Mouse (Mus musculus): ENCODE data around the gene Ulk4. TPM values are rescaled to one million over a fixed set of nuclear protein-coding genes. Genes with fewer than 3 reads are reported as not detected.
"Not testable (repeated sequence)": the region's sequence is repeated elsewhere in the genome, so short reads cannot be mapped to it uniquely, and the experiment has no call there.

Ulk4 gene
- polyA plus RNA-seq, 1 experiment from 2014 or later, result 156 TPM

DNA sequence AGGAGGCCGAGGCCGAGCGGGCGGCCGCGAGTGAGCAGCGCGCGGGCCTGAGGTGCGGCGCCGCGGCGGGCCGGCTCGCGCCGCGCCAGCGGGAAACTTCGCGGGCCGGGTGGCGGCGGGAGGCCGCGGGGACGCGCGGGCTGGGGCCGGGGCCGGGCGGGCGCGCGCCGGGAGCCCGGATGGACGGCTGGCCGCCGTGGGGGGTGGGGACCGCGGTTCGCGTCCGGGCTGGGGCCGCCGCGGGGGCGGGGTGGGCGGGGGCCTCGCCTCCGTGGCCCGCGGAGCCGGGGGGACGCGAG is 343.5 kb downstream of the Ulk4 start:
- Histone ChIP-seq H3K4me3 (peak overlapping the region; percentile 94), H3K27me3 (ENCODE audit: poor library complexity, severe bottlenecking) (no peaks in the 10 kb centered on the region), H3K36me3 (replicated peaks) (peaks cover 19% of the 10 kb centered on the region), H3K27ac (peak overlapping the region; percentile 98), H3K9me3 (no peaks in the 10 kb centered on the region), H3K4me1 (peaks cover 76% of the 10 kb centered on the region)
- DNase-seq (ENCODE audit: extremely low spot score, low spot score), result no peak
- WGBS, result 1% methylated on average over 44 of the region's 58 CpGs

DNA sequence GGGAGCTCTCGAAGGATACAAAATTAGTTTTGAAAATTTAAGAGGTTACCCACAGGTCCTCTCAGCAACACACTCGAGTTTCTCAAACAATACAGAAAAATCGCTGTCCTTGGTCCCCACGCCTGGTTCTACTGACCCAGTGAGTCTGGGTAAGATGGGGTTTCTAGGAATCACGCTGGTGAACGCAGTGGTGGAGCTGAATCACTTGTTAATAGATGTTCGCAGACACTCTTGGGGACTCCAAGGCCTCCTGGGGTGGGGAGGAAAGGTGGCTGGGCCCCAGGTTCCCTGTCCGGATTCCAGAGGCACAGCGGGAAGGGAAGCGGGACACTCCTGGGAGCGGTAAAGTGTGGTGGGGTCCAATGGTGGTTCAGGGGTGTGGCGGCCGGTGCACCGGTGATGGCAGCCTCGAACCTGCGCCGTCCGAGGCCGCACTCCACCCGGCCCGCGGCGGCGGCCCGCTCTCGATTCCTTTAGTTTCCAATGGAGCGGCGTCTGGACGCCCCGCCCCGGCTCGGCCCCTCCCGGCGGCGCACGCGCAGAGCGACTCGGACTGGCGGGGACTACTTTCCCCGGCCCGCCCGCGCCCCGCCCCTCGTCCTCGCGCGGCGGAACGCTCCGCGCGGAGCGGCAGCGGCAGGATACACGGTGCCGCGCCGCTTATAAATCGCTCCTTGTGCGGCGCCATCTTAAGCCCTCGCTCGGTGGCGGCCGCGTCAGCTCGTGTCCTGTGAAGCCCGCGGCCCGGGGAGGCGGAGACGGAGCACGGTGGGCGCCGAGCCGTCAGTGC is 344.0 kb downstream of the Ulk4 start:
- DNase-seq (ENCODE audit: extremely low spot score, low spot score), result peak; percentile 95
- Histone ChIP-seq H3K9me3 (no peaks in the 10 kb centered on the region), H3K27ac (peak overlapping the region; percentile 98), H3K36me3 (replicated peaks) (peaks cover 14% of the 10 kb centered on the region), H3K4me3 (peak overlapping the region; percentile 94), H3K4me1 (peaks cover 75% of the 10 kb centered on the region), H3K27me3 (ENCODE audit: poor library complexity, severe bottlenecking) (no peaks in the 10 kb centered on the region)
- 5% methylated on average over 76 of the region's 78 CpGs for WGBS

DNA sequence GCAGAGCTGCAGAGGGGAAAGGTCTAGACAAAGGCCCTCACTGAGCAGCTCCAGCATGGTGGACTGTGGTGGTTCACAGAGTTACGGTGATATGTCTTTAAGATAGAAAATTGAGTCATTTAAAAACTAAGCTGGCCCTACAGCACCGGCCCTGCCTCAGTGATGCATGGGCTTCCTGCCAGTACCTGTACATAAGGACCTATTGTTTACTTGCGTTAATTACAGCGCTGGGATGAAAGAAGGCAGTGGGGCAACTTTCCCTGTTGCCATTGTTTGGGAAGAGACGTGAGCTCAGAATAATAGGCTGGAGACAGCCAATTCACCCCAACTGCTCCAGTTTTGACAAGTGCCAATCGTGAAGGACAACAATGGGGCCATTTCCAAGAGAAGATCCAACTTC is 344.6 kb downstream of the Ulk4 start:
- Histone ChIP-seq H3K36me3 (replicated peaks) (peaks cover 8% of the 10 kb centered on the region), H3K27ac (peak overlapping the region; percentile 32), H3K27me3 (ENCODE audit: poor library complexity, severe bottlenecking) (no peaks in the 10 kb centered on the region), H3K4me3 (no peak overlapping the region), H3K4me1 (peaks cover 74% of the 10 kb centered on the region), H3K9me3 (no peaks in the 10 kb centered on the region)
- 18% methylated on average over 6 of the region's 6 CpGs for WGBS
- peak; percentile 34 for DNase-seq (ENCODE audit: extremely low spot score, low spot score)

DNA sequence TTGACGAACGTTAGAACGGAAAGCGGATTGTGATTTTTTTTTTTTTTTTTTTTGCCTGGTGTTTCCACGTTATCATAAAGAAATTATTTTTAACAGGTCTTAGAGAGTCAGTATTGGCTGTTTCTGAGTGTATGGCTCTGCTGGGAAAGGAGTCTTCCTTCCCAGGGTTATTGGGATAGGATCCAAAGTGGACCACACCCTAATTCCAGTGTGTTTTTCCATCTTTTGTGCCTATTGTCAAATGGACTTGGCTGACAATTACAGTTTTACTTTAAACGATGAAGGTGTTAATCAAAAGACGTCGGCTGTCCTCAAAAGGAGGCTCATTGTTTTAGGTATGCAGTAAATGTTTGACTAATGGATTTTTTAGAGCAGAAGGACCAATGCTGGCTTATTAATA is 346.2 kb downstream of the Ulk4 start:
- no peak overlapping the region for H3K4me3 ChIP-seq
- H3K9me3 ChIP-seq, result no peaks in the 10 kb centered on the region
- H3K36me3 ChIP-seq (replicated peaks), result 0 out of 2 replicates have a peak, but pooled peaks cover 2% of the 10 kb centered on the region
- H3K27ac ChIP-seq, result no peak overlapping the region
- H3K4me1 ChIP-seq, result peaks cover 67% of the 10 kb centered on the region
- no peak for DNase-seq (ENCODE audit: extremely low spot score, low spot score)
- 79% methylated on average over 8 of the region's 8 CpGs for WGBS
- no peaks in the 10 kb centered on the region for H3K27me3 ChIP-seq (ENCODE audit: poor library complexity, severe bottlenecking)

DNA sequence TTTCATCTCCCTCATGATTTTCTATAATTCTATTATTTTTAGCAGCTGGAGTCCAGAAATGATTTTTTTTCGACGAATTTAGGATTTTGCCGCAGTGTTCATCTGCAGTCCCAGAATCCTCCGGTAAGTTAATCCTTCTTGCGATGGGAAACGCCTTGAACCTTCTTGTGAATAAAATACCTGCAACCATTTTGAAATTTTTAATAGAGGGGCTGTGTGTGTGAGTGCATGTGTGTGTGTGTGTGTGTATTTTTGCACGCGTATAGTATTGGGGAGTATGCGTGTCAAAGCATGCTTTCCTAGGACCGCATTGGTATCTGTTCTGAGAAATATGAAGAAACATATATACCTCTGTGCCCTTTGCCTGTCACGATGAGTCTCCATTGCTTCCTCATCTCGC is 347.0 kb downstream of the Ulk4 start:
- H3K27me3 ChIP-seq (ENCODE audit: poor library complexity, severe bottlenecking), result no peaks in the 10 kb centered on the region
- 90% methylated on average over 12 of the region's 12 CpGs for WGBS
- no peaks in the 10 kb centered on the region for H3K36me3 ChIP-seq (replicated peaks)
- H3K27ac ChIP-seq, result no peak overlapping the region
- H3K9me3 ChIP-seq, result no peaks in the 10 kb centered on the region
- no peak overlapping the region for H3K4me3 ChIP-seq
- no peak for DNase-seq (ENCODE audit: extremely low spot score, low spot score)
- peaks cover 60% of the 10 kb centered on the region for H3K4me1 ChIP-seq

DNA sequence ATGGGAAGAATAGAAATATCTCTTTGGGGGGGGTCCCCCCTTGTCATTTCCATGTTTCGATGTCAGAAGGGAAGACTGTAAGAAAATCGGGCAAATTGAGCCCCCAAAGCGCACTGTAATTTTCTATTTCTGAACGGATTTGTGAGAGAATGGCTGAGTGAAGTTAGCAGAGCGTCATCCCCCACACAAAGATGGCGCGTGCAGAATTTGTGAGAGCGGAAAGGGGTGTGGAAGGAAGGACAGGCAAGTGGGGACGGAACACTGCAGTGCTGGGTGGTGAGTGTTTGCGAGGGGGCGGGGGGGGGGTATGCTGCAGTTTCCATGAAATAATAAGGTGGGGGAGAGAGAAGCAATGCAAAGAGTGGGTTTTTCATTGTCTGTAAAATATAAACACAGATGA is 347.9 kb downstream of the Ulk4 start, which contains the start of gene Ctnnb1:
Gene Ctnnb1, plus strand, starts transcription at position 136 of the 400 bp plus-strand sequence.
- H3K36me3 ChIP-seq (replicated peaks), result no peaks in the 10 kb centered on the region
- no peaks in the 10 kb centered on the region for H3K9me3 ChIP-seq
- H3K4me1 ChIP-seq, result peaks cover 57% of the 10 kb centered on the region
- no peak for DNase-seq (ENCODE audit: extremely low spot score, low spot score)
- H3K27ac ChIP-seq, result peak within 1 kb of the TSS; percentile 65; the same call in 1 of the 2 replicates
- H3K4me3 ChIP-seq, result peak within 1 kb of the TSS; percentile 24
- H3K27me3 ChIP-seq (ENCODE audit: poor library complexity, severe bottlenecking), result no peaks in the 10 kb centered on the region
- 61% methylated on average over 11 of the region's 11 CpGs for WGBS

DNA sequence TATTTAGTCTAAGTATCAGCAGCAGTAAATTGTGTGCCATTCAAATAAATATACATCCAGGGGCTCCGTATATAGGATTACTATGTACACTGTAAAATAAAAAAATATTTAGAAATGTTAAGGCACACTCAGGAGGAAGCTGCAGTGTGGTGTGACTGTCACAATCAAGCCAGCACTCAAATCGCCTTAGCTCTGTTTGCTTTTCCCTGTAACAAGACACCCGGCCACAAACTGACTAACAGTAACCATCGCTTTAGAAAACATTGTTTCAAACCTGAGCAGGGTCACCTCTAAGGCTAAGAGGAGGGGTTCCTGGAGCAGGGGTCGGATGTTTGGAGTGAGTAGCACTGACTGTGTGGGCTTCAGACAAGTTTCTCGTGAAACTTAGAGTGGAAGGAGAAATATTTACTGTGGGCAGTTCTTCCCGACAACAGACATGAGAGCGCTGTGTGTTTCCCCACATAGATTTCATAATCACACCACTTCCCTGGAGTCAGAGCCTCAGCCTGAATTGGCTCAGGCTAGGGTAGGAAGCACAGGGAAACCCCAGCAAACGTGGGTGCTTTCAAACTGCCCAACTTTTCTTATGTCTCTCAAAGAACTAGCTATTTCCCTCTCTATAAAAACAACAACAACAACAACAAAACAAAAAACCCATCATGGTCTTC is 349.9 kb downstream of the Ulk4 start:
- DNase-seq (ENCODE audit: extremely low spot score, low spot score), result no peak
- Histone ChIP-seq H3K27me3 (ENCODE audit: poor library complexity, severe bottlenecking) (no peaks in the 10 kb centered on the region), H3K9me3 (no peaks in the 10 kb centered on the region), H3K4me1 (peaks cover 46% of the 10 kb centered on the region), H3K27ac (no peak overlapping the region), H3K36me3 (replicated peaks) (no peaks in the 10 kb centered on the region), H3K4me3 (no peak overlapping the region)
- WGBS, result 30% methylated on average over 9 of the region's 9 CpGs

DNA sequence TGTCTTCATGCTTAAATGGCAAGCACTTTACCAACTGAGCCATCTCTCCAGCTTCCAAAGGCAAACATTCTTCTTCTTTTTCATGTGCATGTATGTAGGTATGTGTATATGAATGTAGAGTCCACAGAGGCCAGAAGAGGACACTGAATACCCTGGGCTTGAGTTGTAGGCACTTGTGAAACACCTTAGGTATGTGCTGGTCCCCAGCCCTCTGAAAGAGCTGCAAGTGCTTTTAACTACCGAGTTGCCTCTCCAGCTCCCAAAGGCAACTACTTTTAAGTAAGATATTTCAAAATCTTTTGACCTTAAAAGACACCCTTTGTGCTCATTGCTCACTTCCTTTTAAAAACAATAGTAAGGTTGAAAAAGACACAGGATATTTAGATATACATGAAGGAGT is 350.9 kb downstream of the Ulk4 start:
- Histone ChIP-seq H3K4me3 (no peak overlapping the region), H3K4me1 (peaks cover 43% of the 10 kb centered on the region), H3K27me3 (ENCODE audit: poor library complexity, severe bottlenecking) (no peaks in the 10 kb centered on the region), H3K36me3 (replicated peaks) (no peaks in the 10 kb centered on the region), H3K9me3 (no peaks in the 10 kb centered on the region), H3K27ac (no peak overlapping the region)
- WGBS, result 82% methylated on average over 1 of the region's 1 CpGs
- DNase-seq (ENCODE audit: extremely low spot score, low spot score), result no peak

DNA sequence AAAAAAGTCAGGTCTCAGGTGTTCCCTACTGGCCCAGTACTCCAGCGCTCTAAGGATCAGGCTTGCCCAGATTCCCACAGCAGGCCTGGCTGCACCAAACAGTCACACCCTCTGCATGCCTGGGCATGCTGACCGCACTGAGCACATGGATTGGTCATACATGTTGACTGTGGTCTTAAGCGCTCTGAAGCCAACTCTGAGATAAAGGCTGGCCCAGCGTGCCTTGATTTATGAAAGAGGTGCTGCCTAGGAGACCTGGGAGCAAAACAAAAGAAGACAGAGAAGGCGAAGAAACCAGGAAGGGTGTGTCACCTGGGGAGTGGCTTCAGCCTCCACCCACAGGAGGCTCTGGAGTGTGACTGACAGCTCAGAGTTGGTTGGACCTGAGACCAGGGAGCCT is 357.9 kb downstream of the Ulk4 start:
- 80% methylated on average over 5 of the region's 5 CpGs for WGBS
- Histone ChIP-seq H3K4me1 (peaks cover 11% of the 10 kb centered on the region; the same call in 1 of the 2 replicates), H3K36me3 (replicated peaks) (no peaks in the 10 kb centered on the region), H3K27me3 (ENCODE audit: poor library complexity, severe bottlenecking) (no peaks in the 10 kb centered on the region), H3K9me3 (0 out of 2 replicates have a peak, but pooled peaks cover 3% of the 10 kb centered on the region), H3K27ac (0 out of 2 replicates have a peak overlapping the region, but pooled peaks have one; percentile 8), H3K4me3 (no peak overlapping the region)
- no peak for DNase-seq (ENCODE audit: extremely low spot score, low spot score)

DNA sequence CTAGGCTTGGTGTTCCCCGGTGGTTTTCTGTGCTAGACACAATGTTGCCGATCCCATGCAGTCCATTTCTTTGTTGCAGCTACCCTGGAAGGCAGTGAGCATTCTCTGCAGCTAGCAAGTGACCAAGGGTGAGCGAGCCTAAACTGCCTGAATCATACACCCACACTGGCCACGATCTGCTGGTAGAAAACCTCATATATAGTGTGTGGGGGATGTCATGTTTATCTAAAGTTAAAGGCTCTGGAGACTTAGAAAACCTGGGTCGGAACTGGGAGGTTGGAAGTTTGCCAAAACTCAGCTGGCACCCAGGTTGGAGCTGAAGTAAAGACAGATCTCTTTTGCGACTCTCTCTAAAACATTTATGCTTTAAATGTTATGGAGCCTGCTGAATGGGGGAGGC is 358.4 kb downstream of the Ulk4 start:
- no peaks in the 10 kb centered on the region for H3K27me3 ChIP-seq (ENCODE audit: poor library complexity, severe bottlenecking)
- 0 out of 2 replicates have a peak overlapping the region, but pooled peaks have one; percentile 8 for H3K27ac ChIP-seq
- peaks cover 11% of the 10 kb centered on the region; the same call in 1 of the 2 replicates for H3K4me1 ChIP-seq
- WGBS, result 69% methylated on average over 6 of the region's 6 CpGs
- no peak overlapping the region for H3K4me3 ChIP-seq
- no peaks in the 10 kb centered on the region for H3K36me3 ChIP-seq (replicated peaks)
- H3K9me3 ChIP-seq, result 0 out of 2 replicates have a peak, but pooled peaks cover 3% of the 10 kb centered on the region
- no peak for DNase-seq (ENCODE audit: extremely low spot score, low spot score)

DNA sequence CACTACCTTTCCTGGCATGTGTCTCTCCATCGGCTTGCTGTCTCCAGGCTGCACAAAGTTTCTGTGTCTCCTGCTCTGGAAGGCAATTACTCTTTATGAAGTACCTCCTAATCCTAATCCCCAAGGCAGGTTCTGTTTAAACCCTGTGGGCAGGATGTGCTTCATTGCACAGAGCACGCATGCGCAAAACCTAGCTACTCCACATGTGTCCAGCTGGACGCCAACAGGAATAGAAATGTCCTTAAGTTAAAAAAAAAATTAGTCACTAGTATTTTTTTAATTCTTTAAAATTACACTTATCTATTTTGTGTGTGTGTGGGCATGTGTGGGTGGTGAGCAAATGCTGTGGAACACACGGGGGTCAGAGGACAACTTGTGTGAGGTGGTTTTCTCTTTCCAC is 358.8 kb downstream of the Ulk4 start:
- Histone ChIP-seq H3K27ac (no peak overlapping the region), H3K9me3 (0 out of 2 replicates have a peak, but pooled peaks cover 3% of the 10 kb centered on the region), H3K27me3 (ENCODE audit: poor library complexity, severe bottlenecking) (no peaks in the 10 kb centered on the region), H3K36me3 (replicated peaks) (no peaks in the 10 kb centered on the region), H3K4me3 (no peak overlapping the region), H3K4me1 (peaks cover 11% of the 10 kb centered on the region; the same call in 1 of the 2 replicates)
- 85% methylated on average over 5 of the region's 5 CpGs for whole genome bisulfite sequencing
- DNase-seq (ENCODE audit: extremely low spot score, low spot score), result no peak

DNA sequence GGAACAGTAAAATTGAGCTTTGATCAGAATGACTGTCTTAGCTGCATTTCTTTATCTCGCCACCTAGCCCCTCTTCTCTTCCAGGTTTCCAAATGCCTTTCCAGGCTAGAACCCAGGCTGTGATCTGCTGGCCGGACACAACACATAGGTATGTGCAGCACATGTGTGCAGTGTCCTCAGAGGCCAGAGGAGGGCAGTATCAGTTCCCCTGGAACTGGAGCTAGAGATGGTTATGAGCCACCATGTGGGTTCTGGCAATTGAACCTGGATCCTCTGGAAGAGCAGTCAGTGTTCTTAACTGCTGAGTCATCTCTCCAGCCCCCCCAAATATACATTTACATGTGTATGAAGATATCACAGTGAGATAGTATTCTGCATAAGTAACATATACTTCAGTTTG is 359.4 kb downstream of the Ulk4 start:
- H3K4me3 ChIP-seq; DNase-seq (ENCODE audit: extremely low spot score, low spot score); H3K9me3 ChIP-seq; H3K36me3 ChIP-seq (replicated peaks); H3K27me3 ChIP-seq (ENCODE audit: poor library complexity, severe bottlenecking); H3K27ac ChIP-seq: not testable (repeated sequence)
- H3K4me1 ChIP-seq, result peaks cover 11% of the 10 kb centered on the region; the same call in 1 of the 2 replicates
- WGBS, result 94% methylated on average over 2 of the region's 2 CpGs

DNA sequence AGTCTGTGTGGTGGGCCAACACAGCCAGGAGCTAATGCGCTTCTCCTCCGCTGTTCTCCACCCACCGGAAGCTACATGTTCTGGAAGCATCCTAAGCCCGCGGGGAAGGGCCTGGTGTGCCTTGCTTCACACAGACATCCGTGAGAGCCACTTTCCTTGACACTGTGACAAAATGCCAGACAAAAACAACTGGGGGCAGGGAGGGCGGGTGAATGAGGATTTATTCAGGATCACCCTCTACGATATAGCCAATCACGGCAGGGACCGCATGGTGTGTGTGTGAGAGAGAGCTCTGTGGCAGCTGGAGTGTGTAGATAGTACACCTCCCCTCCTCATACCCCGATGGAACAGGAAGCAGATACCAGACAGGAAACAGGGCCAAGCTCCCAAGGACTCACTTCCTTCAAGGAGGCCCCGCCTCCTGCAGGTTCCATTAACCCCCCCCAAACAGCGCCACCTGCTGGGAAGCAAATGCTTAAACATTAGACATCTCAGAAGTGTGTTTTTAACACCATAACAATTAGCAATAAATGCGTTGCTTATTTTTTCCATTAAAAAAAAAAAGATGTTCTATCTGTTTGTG is 362.0 kb downstream of the Ulk4 start:
- Histone ChIP-seq H3K4me1 (peaks cover 13% of the 10 kb centered on the region; the same call in 1 of the 2 replicates), H3K27me3 (ENCODE audit: poor library complexity, severe bottlenecking) (no peaks in the 10 kb centered on the region), H3K27ac (0 out of 2 replicates have a peak overlapping the region, but pooled peaks have one; percentile 40), H3K36me3 (replicated peaks) (no peaks in the 10 kb centered on the region), H3K9me3 (0 out of 2 replicates have a peak, but pooled peaks cover 3% of the 10 kb centered on the region), H3K4me3 (no peak overlapping the region)
- DNase-seq (ENCODE audit: extremely low spot score, low spot score), result no peak
- WGBS, result 87% methylated on average over 14 of the region's 14 CpGs

Data from forebrain, embryonic 10.5 days (tissue).